Mouse (Mus musculus): ENCODE data around the gene Mcm5.
A peak's percentile ranks its signal among the peaks of the same experiment; 100 is the strongest.

- no peak for TF ChIP-seq CTCF (IDR thresholded peaks at IDR 0.05; ENCODE audit: insufficient read depth, low read length)
- TF ChIP-seq POLR2A (IDR thresholded peaks at IDR 0.05; ENCODE audit: borderline replicate concordance, extremely low read depth, low read depth, low read length), result peak; percentile 56; the same call in 1 of the 2 replicates
Observed at GRCm38 (mm10) chr8:75109236-75109967, at the start of gene Mcm5.
